ENCODE assay signal across 8 mouse cellular contexts in genomic region chr3:88509250-88509649, GRCm38 (mm10). TPM values are rescaled to one million over a fixed set of nuclear protein-coding genes. Genes with fewer than 3 reads are reported as not detected.
DNase-seq lines count a peak whose midpoint lies in the region; ATAC-seq and TF ChIP-seq lines count a peak whose summit lies in the region.

No protein-coding gene starts in this region.

- peaks cover 83% of the 10 kb centered on the region for H3K4me1 ChIP-seq in embryonic facial prominence, embryonic 13.5 days
- peaks cover 47% of the 10 kb centered on the region for H3K4me1 ChIP-seq in intestine, embryonic 15.5 days (replicated peaks)
- H3K4me1 ChIP-seq in neural tube, embryonic 13.5 days (replicated peaks), result peaks cover 43% of the 10 kb centered on the region

- no peak for TF ChIP-seq CTCF in layer of hippocampus, adult 2 months (conservative IDR thresholded peaks at IDR 0.05)

- H3K4me2 ChIP-seq in embryonic facial prominence, embryonic 13.5 days, result peak overlapping the region; percentile 59
- peak overlapping the region; percentile 74 for H3K4me2 ChIP-seq in intestine, embryonic 15.5 days (replicated peaks)
- peak overlapping the region; percentile 59 for H3K4me2 ChIP-seq in neural tube, embryonic 13.5 days

- H3K4me3 ChIP-seq in layer of hippocampus, adult 2 months, result peak overlapping the region; percentile 55
- peak overlapping the region; percentile 33 for H3K4me3 ChIP-seq in embryonic facial prominence, embryonic 13.5 days
- H3K4me3 ChIP-seq in intestine, embryonic 15.5 days (replicated peaks), result peak overlapping the region; percentile 38
- H3K4me3 ChIP-seq in neural tube, embryonic 13.5 days, result peak overlapping the region; percentile 36

- no peak for ATAC-seq in embryonic facial prominence, embryonic 13.5 days (ENCODE audit: insufficient number of reproducible peaks, insufficient read depth, low FRiP score, low TSS enrichment, low read depth)
- no peak for ATAC-seq in intestine, embryonic 15.5 days
- ATAC-seq in neural tube, embryonic 13.5 days (ENCODE audit: low read depth), result peak; percentile 10; the same call in 1 of the 2 replicates

- H3K9ac ChIP-seq in embryonic facial prominence, embryonic 13.5 days, result peak overlapping the region; percentile 63
- H3K9ac ChIP-seq in intestine, embryonic 15.5 days, result peak overlapping the region; percentile 33; the same call in 1 of the 2 replicates
- H3K9ac ChIP-seq in neural tube, embryonic 13.5 days, result peak overlapping the region; percentile 69

- no peaks in the 10 kb centered on the region for H3K9me3 ChIP-seq in embryonic facial prominence, embryonic 13.5 days
- no peaks in the 10 kb centered on the region for H3K9me3 ChIP-seq in intestine, embryonic 15.5 days
- H3K9me3 ChIP-seq in neural tube, embryonic 13.5 days, result no peaks in the 10 kb centered on the region

- no peaks in the 10 kb centered on the region for H3K27me3 ChIP-seq in embryonic facial prominence, embryonic 13.5 days
- H3K27me3 ChIP-seq in intestine, embryonic 15.5 days (replicated peaks), result 0 out of 2 replicates have a peak, but pooled peaks cover 2% of the 10 kb centered on the region
- peaks cover 2% of the 10 kb centered on the region for H3K27me3 ChIP-seq in neural tube, embryonic 13.5 days

- intact Hi-C loops in gastrocnemius, postnatal 14 days (cut with DNase I; ENCODE audit: low total_unique reads), result no loop called here

- H3K27ac ChIP-seq in layer of hippocampus, adult 2 months, result peak overlapping the region; percentile 77
- H3K27ac ChIP-seq in embryonic facial prominence, embryonic 13.5 days, result peak overlapping the region; percentile 91
- peak overlapping the region; percentile 90 for H3K27ac ChIP-seq in intestine, embryonic 15.5 days
- peak overlapping the region; percentile 92 for H3K27ac ChIP-seq in neural tube, embryonic 13.5 days (replicated peaks)

- H3K36me3 ChIP-seq in embryonic facial prominence, embryonic 13.5 days, result no peaks in the 10 kb centered on the region
- H3K36me3 ChIP-seq in intestine, embryonic 15.5 days, result no peaks in the 10 kb centered on the region
- no peaks in the 10 kb centered on the region for H3K36me3 ChIP-seq in neural tube, embryonic 13.5 days

- DNase-seq in layer of hippocampus, adult 2 months (ENCODE audit: low spot score in 2 of 2), result no peak
- no peak for DNase-seq in layer of hippocampus, postnatal 25 days (ENCODE audit: extremely low spot score in 1 of 2, low spot score in 1 of 2)
- no peak for DNase-seq in gastrocnemius, postnatal 14 days
- no peak for DNase-seq in cerebellum, postnatal 14 days
- no peak for DNase-seq in urinary bladder, postnatal 10 days (ENCODE audit: low spot score)

- WGBS in embryonic facial prominence, embryonic 13.5 days, result 53% methylated on average over 3 of the region's 3 CpGs
- WGBS in intestine, embryonic 15.5 days, result 64% methylated on average over 3 of the region's 3 CpGs
- 58% methylated on average over 3 of the region's 3 CpGs for WGBS in neural tube, embryonic 13.5 days

RNA-seq across cellular contexts. Expression of gene Lmna, which starts 0.5 kb away (rescaled TPM):
- 10 to 100 TPM; 34.6 to 36.1 TPM for total RNA-seq in layer of hippocampus, adult 2 months (2021)
- total RNA-seq in layer of hippocampus, postnatal 25 days (2021), result 10 to 100 TPM; 35.6 to 38.8 TPM
- polyA plus RNA-seq in embryonic facial prominence, embryonic 13.5 days (2015; fragmentation: Nextera tagmentation; extraction: Ambion mirVana), result 311 and 321 TPM in 2 replicates
- polyA plus RNA-seq in intestine, embryonic 15.5 days (2015; fragmentation: Nextera tagmentation; extraction: Ambion mirVana), result 120 TPM in 2 replicates
- polyA plus RNA-seq in neural tube, embryonic 13.5 days (2015; fragmentation: Nextera tagmentation; extraction: Ambion mirVana), result 41.9 and 45.3 TPM in 2 replicates
- 100 to 1,000 TPM; 125 to 161 TPM for total RNA-seq in gastrocnemius, postnatal 14 days (2021)

RNA-seq across cellular contexts. Expression of gene Mex3a, which starts 22.9 kb away (rescaled TPM):
- 1 to 10 TPM; 2.8 to 3.7 TPM for total RNA-seq in layer of hippocampus, adult 2 months (2021)
- total RNA-seq in layer of hippocampus, postnatal 25 days (2021), result 1 to 10 TPM; 4.3 to 4.6 TPM
- 32.2 and 33.4 TPM in 2 replicates for polyA plus RNA-seq in embryonic facial prominence, embryonic 13.5 days (2015; fragmentation: Nextera tagmentation; extraction: Ambion mirVana)
- polyA plus RNA-seq in intestine, embryonic 15.5 days (2015; fragmentation: Nextera tagmentation; extraction: Ambion mirVana), result 9.6 and 11.2 TPM in 2 replicates
- 32.5 and 33.7 TPM in 2 replicates for polyA plus RNA-seq in neural tube, embryonic 13.5 days (2015; fragmentation: Nextera tagmentation; extraction: Ambion mirVana)
- 1 to 10 TPM in 1 of 2 experiments, under 1 TPM in 1; 0.64 to 1.6 TPM for total RNA-seq in gastrocnemius, postnatal 14 days (2021)

RNA-seq across cellular contexts. Expression of gene Rab25, which starts 38.9 kb away (rescaled TPM):
- not detected for total RNA-seq in layer of hippocampus, adult 2 months (2021)
- not detected for total RNA-seq in layer of hippocampus, postnatal 25 days (2021)
- 18.6 and 19.5 TPM in 2 replicates for polyA plus RNA-seq in embryonic facial prominence, embryonic 13.5 days (2015; fragmentation: Nextera tagmentation; extraction: Ambion mirVana)
- 75.2 and 89.8 TPM in 2 replicates for polyA plus RNA-seq in intestine, embryonic 15.5 days (2015; fragmentation: Nextera tagmentation; extraction: Ambion mirVana)
- not detected in 2 replicates for polyA plus RNA-seq in neural tube, embryonic 13.5 days (2015; fragmentation: Nextera tagmentation; extraction: Ambion mirVana)
- not detected for total RNA-seq in gastrocnemius, postnatal 14 days (2021)

RNA-seq across cellular contexts. Expression of gene Lamtor2, which starts 43.6 kb away (rescaled TPM):
- 100 to 1,000 TPM in 1 of 2 experiments, 10 to 100 TPM in 1; 96.0 to 106 TPM for total RNA-seq in layer of hippocampus, adult 2 months (2021)
- 100 to 1,000 TPM in 1 of 2 experiments, 10 to 100 TPM in 1; 99.5 to 115 TPM for total RNA-seq in layer of hippocampus, postnatal 25 days (2021)
- 164 and 169 TPM in 2 replicates for polyA plus RNA-seq in embryonic facial prominence, embryonic 13.5 days (2015; fragmentation: Nextera tagmentation; extraction: Ambion mirVana)
- polyA plus RNA-seq in intestine, embryonic 15.5 days (2015; fragmentation: Nextera tagmentation; extraction: Ambion mirVana), result 188 and 231 TPM in 2 replicates
- polyA plus RNA-seq in neural tube, embryonic 13.5 days (2015; fragmentation: Nextera tagmentation; extraction: Ambion mirVana), result 161 and 170 TPM in 2 replicates
- 10 to 100 TPM; 78.3 to 80.4 TPM for total RNA-seq in gastrocnemius, postnatal 14 days (2021)

RNA-seq across cellular contexts. Expression of gene Ubqln4, which starts 44.3 kb away (rescaled TPM):
- 100 to 1,000 TPM; 110 to 116 TPM for total RNA-seq in layer of hippocampus, adult 2 months (2021)
- total RNA-seq in layer of hippocampus, postnatal 25 days (2021), result 100 to 1,000 TPM; 113 to 114 TPM
- 43.0 and 44.6 TPM in 2 replicates for polyA plus RNA-seq in embryonic facial prominence, embryonic 13.5 days (2015; fragmentation: Nextera tagmentation; extraction: Ambion mirVana)
- polyA plus RNA-seq in intestine, embryonic 15.5 days (2015; fragmentation: Nextera tagmentation; extraction: Ambion mirVana), result 43.6 and 43.7 TPM in 2 replicates
- polyA plus RNA-seq in neural tube, embryonic 13.5 days (2015; fragmentation: Nextera tagmentation; extraction: Ambion mirVana), result 38.4 and 40.6 TPM in 2 replicates
- total RNA-seq in gastrocnemius, postnatal 14 days (2021), result 10 to 100 TPM; 42.0 to 45.5 TPM
